Mouse (Mus musculus): Measurements from ENCODE around the gene Tef.

Tef gene

DNA sequence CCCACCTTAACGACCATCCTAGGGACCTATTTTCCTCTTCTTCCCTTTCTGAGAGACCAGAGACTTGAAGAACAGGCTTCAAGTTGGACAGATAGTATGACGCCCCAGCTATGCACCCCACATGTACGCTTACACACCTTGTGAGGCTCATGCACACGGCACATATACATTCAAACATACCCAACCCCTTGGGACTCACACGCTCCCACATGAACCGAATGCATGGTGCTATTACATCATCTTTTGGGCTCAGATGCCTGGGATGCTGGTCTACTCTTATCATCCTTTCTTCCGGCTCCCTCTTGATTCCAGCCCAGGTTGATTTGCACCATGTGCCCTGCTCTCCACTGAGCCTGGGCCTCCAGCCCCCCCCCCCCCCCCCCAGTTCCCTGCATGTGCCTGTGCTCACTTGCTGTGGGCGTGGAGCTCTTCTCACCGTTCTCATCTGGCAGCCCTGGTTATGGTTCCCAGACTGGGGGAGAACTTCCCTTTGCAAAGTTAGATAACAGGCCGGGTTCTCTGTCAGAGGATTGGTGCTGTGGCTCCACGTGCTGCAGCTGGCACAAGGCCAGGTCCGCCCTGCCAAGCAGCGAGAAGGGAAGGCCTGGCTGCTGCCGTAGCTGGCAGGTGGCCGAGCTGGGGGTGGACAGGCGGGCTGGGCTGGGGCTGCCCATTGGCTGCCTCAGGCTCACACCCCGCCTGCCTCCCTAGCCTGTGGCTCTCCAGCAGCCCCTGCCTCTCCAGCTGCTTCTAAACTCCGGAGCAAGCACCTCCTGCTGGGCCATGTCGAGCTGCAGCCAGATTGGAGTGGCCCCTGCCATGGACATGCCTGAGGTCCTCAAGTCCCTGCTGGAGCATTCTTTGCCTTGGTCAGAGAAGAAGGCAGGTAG is at the start of gene Tef:
Tef (plus strand) TSS at position 421 of the 890 bp plus-strand sequence.
- DNase-seq (ENCODE audit: low read depth, low spot score), result peak; percentile 85

- no peak for DNase-seq (ENCODE audit: low read depth, low spot score)
These were observed 48.6 kb upstream of the Tef start for GRCm38 (mm10) chr15:81753669-81754068.

DNA sequence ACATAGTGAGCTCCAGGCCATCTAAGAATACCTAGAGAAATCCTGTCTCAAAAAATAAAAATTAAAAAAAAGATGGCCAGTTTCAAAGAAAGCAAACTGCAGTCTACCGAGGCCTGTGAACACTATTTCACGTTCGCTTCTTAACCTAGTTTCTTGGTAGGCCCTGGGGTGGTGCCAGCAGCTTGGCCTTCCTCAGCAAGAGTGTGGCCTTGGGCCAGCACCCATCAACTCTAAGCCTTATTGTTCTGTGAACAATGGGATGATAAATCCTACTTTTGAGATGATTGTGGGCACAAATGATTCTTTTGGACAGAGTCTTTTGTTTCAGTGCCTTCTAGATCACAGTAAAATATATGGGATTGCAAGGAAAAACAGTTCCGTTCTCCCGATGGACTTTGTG is 43.5 kb upstream of the Tef start:
- no peak for DNase-seq (ENCODE audit: low read depth, low spot score)

DNA sequence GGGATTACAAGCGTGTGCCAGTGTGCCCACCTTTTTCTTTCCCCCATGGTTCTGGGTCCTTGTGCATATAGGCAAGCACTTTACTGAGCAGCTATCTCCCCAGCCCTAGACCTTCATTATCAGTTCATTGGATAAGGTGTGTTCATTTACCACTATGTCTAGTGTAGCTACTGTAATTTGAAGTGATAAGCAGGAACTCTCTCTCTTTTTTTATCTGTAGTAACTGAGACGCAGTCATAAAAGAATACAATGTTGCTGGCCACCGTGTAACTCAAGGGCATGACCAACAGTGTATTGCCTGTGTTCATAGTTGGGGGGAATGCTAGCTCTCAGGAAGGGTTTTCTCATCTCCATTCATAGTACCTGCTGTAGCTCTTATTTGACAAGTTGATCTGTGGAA is 42.7 kb upstream of the Tef start:
- DNase-seq (ENCODE audit: low read depth, low spot score), result no peak

GRCm38 (mm10) chr15:81760361-81761079 is 41.7 kb upstream of the Tef start:
- no peak for DNase-seq (ENCODE audit: low read depth, low spot score)

GRCm38 (mm10) chr15:81761381-81761780 is 40.8 kb upstream of the Tef start:
- DNase-seq (ENCODE audit: low read depth, low spot score), result peak; percentile 59

DNA sequence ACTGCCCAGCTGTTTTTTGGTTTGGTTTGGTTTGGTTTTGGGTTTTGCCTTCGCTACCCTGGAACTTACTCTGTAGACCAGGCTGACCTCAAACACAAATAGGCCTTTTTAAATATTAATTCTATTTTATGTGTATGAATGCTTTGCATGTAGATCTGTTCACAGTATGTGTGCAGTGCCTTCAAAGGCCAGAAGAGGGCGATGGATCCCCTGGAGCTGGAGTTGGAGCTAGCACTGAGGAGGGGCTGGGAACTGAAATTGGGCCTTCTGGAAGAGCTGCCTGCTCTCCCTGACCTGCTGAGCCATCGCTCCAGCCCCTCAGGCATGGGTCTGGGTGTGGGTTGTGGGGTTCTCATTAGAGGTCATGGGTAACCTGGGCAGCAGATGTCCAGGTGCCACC is 40.3 kb upstream of the Tef start:
- no peak for DNase-seq (ENCODE audit: low read depth, low spot score)

DNA sequence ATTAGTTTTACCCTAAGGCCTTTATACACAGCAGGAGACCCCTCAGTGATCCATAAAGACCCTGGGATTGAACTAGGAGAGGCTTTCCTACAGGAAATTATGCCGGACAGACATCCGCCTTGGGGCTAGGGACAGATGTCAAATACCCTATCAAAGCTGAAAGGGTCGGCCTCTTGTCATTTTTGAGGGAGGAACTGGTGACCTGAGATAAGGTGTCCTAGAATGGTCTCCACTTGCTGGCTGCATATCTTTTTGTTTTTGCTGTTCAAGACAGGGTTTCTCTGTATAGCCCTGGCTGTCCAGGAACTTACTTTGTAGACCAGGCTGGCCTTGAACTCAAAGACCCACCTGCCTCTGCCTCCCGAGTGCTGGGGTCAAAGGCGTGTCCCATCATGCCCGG is 37.6 kb upstream of the Tef start:
- no peak for DNase-seq (ENCODE audit: low read depth, low spot score)

DNA sequence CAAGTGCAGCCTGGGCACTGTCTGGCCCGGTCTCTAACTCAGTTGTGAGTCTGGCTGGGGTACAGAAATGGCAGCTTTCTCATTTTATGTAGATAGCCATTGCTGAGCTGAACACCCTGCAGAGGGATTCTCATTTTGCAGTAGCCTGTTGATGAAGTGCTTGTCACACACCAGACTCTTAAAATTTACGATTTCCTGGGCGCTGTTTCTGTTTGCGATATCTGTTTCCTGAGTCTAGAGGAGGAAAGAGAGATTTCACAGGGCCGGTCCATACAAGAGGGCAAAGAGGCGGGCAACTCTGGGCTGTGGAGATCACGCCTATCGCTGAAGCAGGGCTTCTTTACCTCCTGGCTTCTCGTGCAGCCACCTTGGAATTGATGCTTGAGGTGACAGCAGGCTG is 36.6 kb upstream of the Tef start:
- DNase-seq (ENCODE audit: low read depth, low spot score), result no peak

DNA sequence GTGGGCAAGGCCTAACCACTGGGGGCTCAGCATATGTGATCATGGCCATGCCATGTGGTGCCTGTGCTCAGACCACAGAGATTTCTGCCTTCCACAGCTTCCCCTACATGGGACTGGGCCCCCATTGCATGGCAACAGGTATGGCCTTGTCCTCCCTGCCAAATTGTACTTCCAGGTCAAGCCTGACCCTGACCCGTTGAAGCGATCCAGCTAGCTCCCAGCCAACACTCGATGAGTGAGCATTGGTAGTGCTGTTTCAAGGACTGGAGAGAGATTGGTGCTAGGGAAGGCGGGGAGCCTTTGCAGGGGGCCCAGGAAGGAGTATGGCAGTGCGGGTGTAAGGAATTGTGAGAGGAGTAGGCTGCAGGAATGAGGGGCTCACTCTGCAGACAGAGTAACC is 35.8 kb upstream of the Tef start:
- no peak for DNase-seq (ENCODE audit: low read depth, low spot score)

- DNase-seq (ENCODE audit: low read depth, low spot score), result no peak
These were observed 33.2 kb upstream of the Tef start for GRCm38 (mm10) chr15:81769037-81769436.

DNA sequence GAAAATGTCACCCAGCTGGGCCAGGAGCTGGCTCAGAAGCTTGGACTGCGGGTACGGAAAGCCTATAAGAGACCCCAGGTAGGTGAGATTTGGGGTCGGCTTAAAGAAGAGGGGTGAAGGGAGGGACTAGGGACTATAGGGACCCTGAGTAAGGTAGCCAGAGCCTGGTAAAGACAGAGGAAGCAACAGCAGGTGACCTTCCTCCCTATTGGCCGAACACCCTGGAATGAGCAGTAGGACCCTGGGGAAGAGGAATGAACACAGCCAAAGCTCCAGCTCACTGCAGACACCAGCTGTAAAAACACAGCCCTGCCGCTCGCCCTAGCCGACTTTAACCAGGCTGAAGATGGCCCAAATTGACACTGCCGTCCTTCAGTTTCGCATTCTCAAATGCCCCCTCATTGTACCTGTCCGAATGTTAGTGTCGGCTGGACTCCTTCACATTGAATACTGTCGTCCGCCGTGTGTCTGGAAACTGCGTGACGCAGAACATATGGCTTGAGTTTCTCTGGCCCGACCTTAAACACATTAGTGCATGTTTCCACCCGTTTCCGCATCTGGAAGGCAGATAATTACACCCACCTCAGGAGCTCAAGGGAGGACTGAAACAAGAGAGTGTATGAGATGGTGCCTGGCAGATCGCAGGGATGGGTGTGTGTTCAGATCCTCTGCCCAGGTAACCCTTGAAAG is 29.6 kb upstream of the Tef start:
- DNase-seq (ENCODE audit: low read depth, low spot score), result peak; percentile 16

DNA sequence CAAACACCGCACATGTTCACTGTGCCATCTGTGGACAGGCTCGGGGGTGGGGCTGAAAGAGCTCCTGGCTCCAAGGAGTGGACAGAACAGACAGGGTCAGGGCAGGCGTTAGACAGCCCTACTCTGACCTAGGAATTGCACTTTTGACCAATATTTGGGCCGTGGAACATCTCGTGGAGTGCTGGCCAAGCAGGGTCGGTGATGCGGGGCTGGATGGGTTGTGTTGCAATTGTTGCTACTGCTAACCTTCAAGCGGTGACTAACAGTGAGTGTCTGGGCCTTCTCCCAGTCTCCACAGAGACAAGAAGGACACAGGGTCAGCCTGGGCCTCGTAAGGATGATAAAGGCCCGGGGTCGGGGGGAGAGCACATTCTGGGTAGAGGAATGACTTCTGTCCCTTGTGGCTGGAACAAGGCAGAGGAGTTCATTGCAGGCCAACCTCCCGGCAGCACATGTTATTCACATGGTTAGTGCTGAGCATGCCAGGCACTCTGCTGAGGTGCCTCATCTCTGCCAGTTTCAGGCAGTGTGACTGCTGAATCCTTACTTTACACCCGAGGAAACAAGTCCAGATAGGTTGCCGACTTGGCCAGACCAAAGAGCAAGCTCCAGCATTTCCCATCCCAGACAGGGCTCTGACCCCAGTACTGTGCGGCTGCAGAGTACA is 27.6 kb upstream of the Tef start:
- DNase-seq (ENCODE audit: low read depth, low spot score), result no peak

GRCm38 (mm10) chr15:81776631-81777422 is 25.4 kb upstream of the Tef start:
- no peak for DNase-seq (ENCODE audit: low read depth, low spot score)

GRCm38 (mm10) chr15:81781816-81782215 is 20.4 kb upstream of the Tef start:
- no peak for DNase-seq (ENCODE audit: low read depth, low spot score)

GRCm38 (mm10) chr15:81784762-81785161 is 17.5 kb upstream of the Tef start:
- DNase-seq (ENCODE audit: low read depth, low spot score), result peak; percentile 37

GRCm38 (mm10) chr15:81785701-81786100 is 16.5 kb upstream of the Tef start:
- DNase-seq (ENCODE audit: low read depth, low spot score), result no peak

GRCm38 (mm10) chr15:81787525-81787924 is 14.7 kb upstream of the Tef start:
- no peak for DNase-seq (ENCODE audit: low read depth, low spot score)

- DNase-seq (ENCODE audit: low read depth, low spot score), result no peak
These were observed 9.8 kb upstream of the Tef start for GRCm38 (mm10) chr15:81792444-81792843.

DNA sequence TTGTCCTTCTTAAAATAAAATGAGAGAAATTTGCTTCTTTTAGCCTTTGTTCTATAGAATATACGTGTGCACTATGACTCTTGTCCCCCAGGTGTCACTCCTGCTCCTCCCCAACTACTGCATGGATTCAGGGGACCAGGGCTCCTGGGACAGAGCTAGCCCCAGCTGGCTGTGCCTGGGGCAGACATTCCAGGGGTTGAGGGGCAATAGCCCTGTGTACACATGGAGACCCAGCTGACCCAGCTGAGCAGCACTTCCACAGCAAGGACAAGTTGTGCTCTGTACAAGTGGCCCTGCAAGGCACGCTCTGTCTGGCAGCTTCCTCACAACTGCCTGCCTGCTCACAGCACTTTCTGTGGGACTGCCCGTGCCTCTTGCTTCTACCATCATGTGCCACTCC is 6.0 kb upstream of the Tef start:
- no peak for DNase-seq (ENCODE audit: low read depth, low spot score)

- no peak for DNase-seq (ENCODE audit: low read depth, low spot score)
These were observed 4.4 kb upstream of the Tef start for GRCm38 (mm10) chr15:81797861-81798260.
